Mouse (Mus musculus) limb, embryonic 14.5 days (tissue): ENCODE data around the gene Pus10. TPM values are rescaled to one million over a fixed set of nuclear protein-coding genes. Genes with fewer than 3 reads are reported as not detected.
A peak's percentile ranks its signal among the peaks of the same experiment; 100 is the strongest.

Source experiments
- ATAC-seq: fragments of 200-750 bp; cut with Nextera tagmentation; 2 replicates; pipeline ENCODE4 v1.8.0; 2017; ENCODE audit warnings: low read depth, moderate number of reproducible peaks, moderate TSS enrichment; ENCODE audit not compliant: low FRiP score
- DNase-seq: peaks from one replicate; pipeline ENCODE4 v3.0.0-alpha.2; 2015; ENCODE audit warnings: low spot score
- H3K27ac ChIP-seq: fragments of 300-500 bp; sonication (generic); replicated peaks from 2 replicates; pipeline ENCODE4 v1.5.1; 2014; ENCODE audit warnings: low read depth, mild to moderate bottlenecking, low read length, moderate library complexity, mixed read lengths
- H3K27me3 ChIP-seq: fragments of 300-500 bp; sonication (generic); 2 replicates; pipeline ENCODE4 v1.6.1; 2014; ENCODE audit warnings: low read length, mixed read lengths; ENCODE audit not compliant: control insufficient read depth, insufficient read depth
- H3K36me3 ChIP-seq: fragments of 300-500 bp; sonication (generic); 2 replicates; pipeline ENCODE4 v1.6.1; 2014; ENCODE audit warnings: mild to moderate bottlenecking, low read length, moderate library complexity, mixed read lengths; ENCODE audit not compliant: control insufficient read depth, insufficient read depth
- H3K4me1 ChIP-seq: fragments of 300-500 bp; sonication (generic); 2 replicates; pipeline ENCODE4 v1.6.1; 2014; ENCODE audit warnings: antibody characterized with exemption, low read length, mixed read lengths; ENCODE audit not compliant: control insufficient read depth, insufficient read depth
- H3K4me2 ChIP-seq: fragments of 300-500 bp; sonication (generic); replicated peaks from 2 replicates; pipeline ENCODE4 v1.6.1; 2014; ENCODE audit warnings: low read depth, mild to moderate bottlenecking, low read length, moderate library complexity; ENCODE audit not compliant: severe bottlenecking
- H3K4me3 ChIP-seq: fragments of 300-500 bp; sonication (generic); replicated peaks from 2 replicates; pipeline ENCODE4 v1.5.1; 2014; ENCODE audit warnings: low read length
- H3K9ac ChIP-seq: fragments of 300-500 bp; sonication (generic); 2 replicates; pipeline ENCODE4 v1.6.1; 2014; ENCODE audit warnings: mild to moderate bottlenecking, low read depth, low read length, moderate library complexity; ENCODE audit not compliant: severe bottlenecking
- H3K9me3 ChIP-seq: fragments of 300-500 bp; sonication (generic); 2 replicates; pipeline ENCODE4 v1.6.1; 2016; ENCODE audit warnings: low read length; ENCODE audit not compliant: control insufficient read depth
- POLR2A ChIP-seq: fragments of 200-500 bp; IDR thresholded peaks from 2 replicates; pipeline ENCODE4 v1.8.0; 2012; ENCODE audit warnings: inconsistent platforms, mild to moderate bottlenecking, moderate library complexity, borderline replicate concordance; ENCODE audit not compliant: insufficient read depth, insufficient read length; ENCODE audit errors: extremely low read depth
- WGBS: fragments of 180-500 bp; shearing (Covaris S2); extraction: QIAGEN DNeasy Blood & Tissue Kit; methylation state at CpG from one replicate; pipeline ENCODE4 v1.1.7; 2014; 5-methylcytosine and 5-hydroxymethylcytosine counted together
- polyA plus RNA-seq, 2 experiments: library from polyadenylated mRNA; depleted of rRNA in 1 of 2; stranded (reverse) in 1 of 2; unstranded in 1 of 2; fragments of >200 nt; fragmentation: Nextera tagmentation in 1 of 2; extraction: Ambion mirVana in 1 of 2; gene quantifications; 2 replicates each; pipeline versions ENCODE4 v1.2.1 to v1.2.3; 2012 to 2014

Gene Pus10
- polyA plus RNA-seq, 2 experiments = 14.4 to 23.5 TPM

GRCm38 (mm10) chr11:23665798-23666501 lies 476 bp downstream of the Pus10 start, which contains the start of gene Pex13:
Gene Pex13 (minus strand): TSS chr11:23665959.
- ATAC-seq = peak; percentile 97
- H3K9ac ChIP-seq = peak within 1 kb of the TSS; percentile 89
- TF ChIP-seq POLR2A = peak; percentile 44; the same call in 1 of the 2 replicates
- peak within 1 kb of the TSS; percentile 94 for H3K27ac ChIP-seq
- WGBS = under 1% methylated on average over 47 of the region's 49 CpGs
- peak within 1 kb of the TSS; percentile 91 for H3K4me3 ChIP-seq
- DNase-seq = peak; percentile 97
- peak within 1 kb of the TSS; percentile 58 for H3K4me2 ChIP-seq
- H3K9me3 ChIP-seq = no peaks in the 10 kb centered on the region
- 0 out of 2 replicates have a peak, but pooled peaks cover 6% of the 10 kb centered on the region for H3K36me3 ChIP-seq
- no peaks in the 10 kb centered on the region for H3K27me3 ChIP-seq
- peaks cover 3% of the 10 kb centered on the region; the same call in 1 of the 2 replicates for H3K4me1 ChIP-seq

- Histone ChIP-seq H3K27ac (peak overlapping the region; percentile 94), H3K9me3 (no peaks in the 10 kb centered on the region), H3K9ac (peak overlapping the region; percentile 89), H3K36me3 (0 out of 2 replicates have a peak, but pooled peaks cover 7% of the 10 kb centered on the region), H3K27me3 (no peaks in the 10 kb centered on the region), H3K4me2 (peak overlapping the region; percentile 58), H3K4me3 (peak overlapping the region; percentile 91), H3K4me1 (peaks cover 3% of the 10 kb centered on the region; the same call in 1 of the 2 replicates)
- DNase-seq (no peak), ATAC-seq (no peak)
- no peak for TF ChIP-seq POLR2A
- 9% methylated on average over 5 of the region's 5 CpGs for WGBS
These were observed 1.1 kb downstream of the Pus10 start for GRCm38 (mm10) chr11:23666526-23666925.

- ATAC-seq (no peak), DNase-seq (peak; percentile 37)
- TF ChIP-seq POLR2A = no peak
- Histone ChIP-seq H3K36me3 (0 out of 2 replicates have a peak, but pooled peaks cover 8% of the 10 kb centered on the region), H3K27me3 (no peaks in the 10 kb centered on the region), H3K27ac (no peak overlapping the region), H3K9ac (peak overlapping the region; percentile 89; the same call in 1 of the 2 replicates), H3K4me3 (peak overlapping the region; percentile 91), H3K9me3 (no peaks in the 10 kb centered on the region), H3K4me2 (peak overlapping the region; percentile 58), H3K4me1 (peaks cover 3% of the 10 kb centered on the region; the same call in 1 of the 2 replicates)
- WGBS = 48% methylated on average over 3 of the region's 3 CpGs
These were observed 1.7 kb downstream of the Pus10 start for GRCm38 (mm10) chr11:23667128-23667527.

GRCm38 (mm10) chr11:23672256-23672749 lies 6.8 kb downstream of the Pus10 start:
- WGBS = 83% methylated on average over 4 of the region's 4 CpGs
- H3K9me3 ChIP-seq = no peaks in the 10 kb centered on the region
- H3K9ac ChIP-seq = no peak overlapping the region
- DNase-seq (no peak), ATAC-seq (no peak)
- H3K36me3 ChIP-seq = peaks cover 52% of the 10 kb centered on the region
- no peak overlapping the region for H3K27ac ChIP-seq
- no peak overlapping the region for H3K4me3 ChIP-seq
- TF ChIP-seq POLR2A = no peak
- no peak overlapping the region for H3K4me2 ChIP-seq
- no peaks in the 10 kb centered on the region for H3K4me1 ChIP-seq
- no peaks in the 10 kb centered on the region for H3K27me3 ChIP-seq

GRCm38 (mm10) chr11:23676100-23676499 lies 10.6 kb downstream of the Pus10 start:
- WGBS = 90% methylated on average over 5 of the region's 5 CpGs
- no peak for DNase-seq
- H3K27me3 ChIP-seq = no peaks in the 10 kb centered on the region
- no peaks in the 10 kb centered on the region for H3K9me3 ChIP-seq
- no peak for ATAC-seq
- no peaks in the 10 kb centered on the region for H3K4me1 ChIP-seq
- no peak for TF ChIP-seq POLR2A
- H3K4me2 ChIP-seq = no peak overlapping the region
- no peak overlapping the region for H3K27ac ChIP-seq
- no peak overlapping the region for H3K4me3 ChIP-seq
- peaks cover 73% of the 10 kb centered on the region for H3K36me3 ChIP-seq
- H3K9ac ChIP-seq = no peak overlapping the region
